Mouse (Mus musculus) testis, adult 2 months (tissue): Measurements from ENCODE around the gene Meis3.

Experiments
- CTCF ChIP-seq: fragments of 200-500 bp; IDR thresholded peaks from 2 replicates; pipeline ENCODE4 v1.5.1; 2012; ENCODE audit warnings: low read depth, mild to moderate bottlenecking, inconsistent platforms, low read length, moderate library complexity; ENCODE audit not compliant: control insufficient read depth, insufficient read depth, insufficient replicate concordance
- POLR2A ChIP-seq: fragments of 200-500 bp; IDR thresholded peaks from 2 replicates; pipeline ENCODE4 v1.6.1; 2012; ENCODE audit warnings: low read depth, mild to moderate bottlenecking, inconsistent platforms, low read length, moderate library complexity; ENCODE audit not compliant: control insufficient read depth

GRCm38 (mm10) chr7:16132161-16132581, 42.7 kb upstream of the Meis3 start:
- TF ChIP-seq POLR2A, result no peak
- no peak for TF ChIP-seq CTCF
